Mouse (Mus musculus) lung, embryonic 14.5 days (tissue): ENCODE results near the gene Mmd2. TPM values are rescaled to one million over a fixed set of nuclear protein-coding genes. Genes with fewer than 3 reads are reported as not detected.
A peak's percentile ranks its signal among the peaks of the same experiment; 100 is the strongest.

Experiments
- ATAC-seq: fragments of 200-750 bp; cut with Nextera tagmentation; 2 replicates; pipeline ENCODE4 v1.8.0; 2017; ENCODE audit warnings: mild to moderate bottlenecking, moderate TSS enrichment, moderate library complexity; ENCODE audit not compliant: insufficient read depth
- DNase-seq: peaks from one replicate; pipeline ENCODE4 v3.0.0-alpha.2; 2015
- H3K27ac ChIP-seq: fragments of 300-500 bp; sonication (generic); 2 replicates; pipeline ENCODE4 v1.5.1; 2014; ENCODE audit warnings: low read depth, mild to moderate bottlenecking, moderate library complexity
- H3K27me3 ChIP-seq: fragments of 300-500 bp; sonication (generic); 2 replicates; pipeline ENCODE4 v1.6.1; 2014; ENCODE audit warnings: low read length, control low read depth; ENCODE audit not compliant: insufficient read depth
- H3K36me3 ChIP-seq: fragments of 300-500 bp; sonication (generic); 2 replicates; pipeline ENCODE4 v1.6.1; 2014; ENCODE audit warnings: control low read depth; ENCODE audit not compliant: insufficient read depth
- H3K4me1 ChIP-seq: fragments of 300-500 bp; sonication (generic); 2 replicates; pipeline ENCODE4 v1.6.1; 2014; ENCODE audit warnings: antibody characterized with exemption, control low read depth; ENCODE audit not compliant: insufficient read depth
- H3K4me2 ChIP-seq: fragments of 300-500 bp; sonication (generic); 2 replicates; pipeline ENCODE4 v1.6.1; 2014; ENCODE audit warnings: mild to moderate bottlenecking
- H3K4me3 ChIP-seq: fragments of 300-500 bp; sonication (generic); 2 replicates; pipeline ENCODE4 v1.5.1; 2014; ENCODE audit warnings: low read depth, low read length
- H3K9ac ChIP-seq: fragments of 300-500 bp; sonication (generic); 2 replicates; pipeline ENCODE4 v1.6.1; 2014
- H3K9me3 ChIP-seq: fragments of 300-500 bp; sonication (generic); 2 replicates; pipeline ENCODE4 v1.6.1; 2016; ENCODE audit warnings: low read depth, low read length, control low read depth
- CTCF ChIP-seq: IDR thresholded peaks from 2 replicates; pipeline ENCODE4 v1.5.1; 2016; ENCODE audit warnings: antibody characterized with exemption, low read depth
- WGBS: fragments of 180-500 bp; shearing (Covaris S2); extraction: QIAGEN DNeasy Blood & Tissue Kit; methylation state at CpG from one replicate; pipeline ENCODE4 v1.1.7; 2014; 5-methylcytosine and 5-hydroxymethylcytosine counted together
- polyA plus RNA-seq: library from polyadenylated mRNA; unstranded; fragments of >200 nt; fragmentation: Nextera tagmentation; extraction: Ambion mirVana; gene quantifications from 2 replicates; pipeline ENCODE4 v1.2.1, GENCODE M21; 2014

Mmd2 gene
- 0.11 TPM in 1 of 2 replicates, not detected in the other for polyA plus RNA-seq

GRCm38 (mm10) chr5:142608259-142608988, at the start of gene Mmd2:
Mmd2 (minus strand) TSS chr5:142608800.
- H3K4me1 ChIP-seq, result no peaks in the 10 kb centered on the region
- H3K4me2 ChIP-seq, result peak within 1 kb of the TSS; percentile 71
- H3K9me3 ChIP-seq, result no peaks in the 10 kb centered on the region
- H3K36me3 ChIP-seq, result no peaks in the 10 kb centered on the region
- ATAC-seq, result peak; percentile 58; the same call in 1 of the 2 replicates
- peak; percentile 32 for DNase-seq
- H3K27ac ChIP-seq, result no peak within 1 kb of the TSS
- H3K4me3 ChIP-seq, result peak within 1 kb of the TSS; percentile 35
- peaks cover 19% of the 10 kb centered on the region for H3K27me3 ChIP-seq
- TF ChIP-seq CTCF, result no peak
- WGBS, result 3% methylated on average over 42 of the region's 42 CpGs
- peak within 1 kb of the TSS; percentile 42; the same call in 1 of the 2 replicates for H3K9ac ChIP-seq

DNA sequence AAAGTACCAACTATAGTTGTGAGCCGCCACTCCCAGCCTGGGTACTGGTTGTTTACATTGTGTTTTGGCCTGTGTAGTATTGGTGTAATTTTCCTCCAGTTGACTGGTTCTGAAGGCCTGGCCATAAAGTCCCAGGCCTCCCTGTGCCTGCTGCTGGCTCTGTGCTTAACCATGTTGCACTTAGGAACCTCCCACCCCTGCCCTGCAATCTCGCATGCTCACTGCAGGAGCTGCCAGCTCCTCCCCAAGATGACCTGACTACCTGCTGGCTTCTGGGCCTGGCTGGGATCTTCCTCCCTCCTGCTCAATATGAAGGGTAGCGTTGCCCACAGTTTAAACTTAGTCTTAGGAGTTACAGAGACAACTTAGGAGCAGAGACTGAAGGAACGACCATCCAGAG, 43.7 kb upstream of the Mmd2 start:
- ATAC-seq (no peak), DNase-seq (no peak)
- Histone ChIP-seq H3K4me3 (no peak overlapping the region), H3K36me3 (peaks cover 21% of the 10 kb centered on the region), H3K4me1 (no peaks in the 10 kb centered on the region), H3K27me3 (no peaks in the 10 kb centered on the region), H3K4me2 (no peak overlapping the region), H3K9ac (no peak overlapping the region), H3K9me3 (no peaks in the 10 kb centered on the region), H3K27ac (no peak overlapping the region)
- WGBS, result 75% methylated on average over 4 of the region's 4 CpGs
- TF ChIP-seq CTCF, result no peak

- TF ChIP-seq CTCF, result no peak
- WGBS, result 71% methylated on average over 6 of the region's 6 CpGs
- no peak overlapping the region for H3K27ac ChIP-seq
- H3K4me1 ChIP-seq, result no peaks in the 10 kb centered on the region
- no peak overlapping the region for H3K4me2 ChIP-seq
- no peak; the same call in 1 of the 2 replicates for ATAC-seq
- H3K9me3 ChIP-seq, result no peaks in the 10 kb centered on the region
- no peaks in the 10 kb centered on the region for H3K27me3 ChIP-seq
- DNase-seq, result no peak
- peaks cover 9% of the 10 kb centered on the region; the same call in 1 of the 2 replicates for H3K36me3 ChIP-seq
- no peak overlapping the region for H3K9ac ChIP-seq
- no peak overlapping the region for H3K4me3 ChIP-seq
Measured at GRCm38 (mm10) chr5:142650794-142651497, 42.3 kb upstream of the Mmd2 start.

GRCm38 (mm10) chr5:142650390-142650789, 41.8 kb upstream of the Mmd2 start:
- no peak overlapping the region for H3K4me2 ChIP-seq
- no peak for TF ChIP-seq CTCF
- no peak overlapping the region for H3K27ac ChIP-seq
- DNase-seq (peak; percentile 34), ATAC-seq (no peak)
- H3K9ac ChIP-seq, result no peak overlapping the region
- H3K36me3 ChIP-seq, result 0 out of 2 replicates have a peak, but pooled peaks cover 4% of the 10 kb centered on the region
- WGBS, result 37% methylated on average over 3 of the region's 3 CpGs
- H3K4me3 ChIP-seq, result no peak overlapping the region
- H3K9me3 ChIP-seq, result no peaks in the 10 kb centered on the region
- no peaks in the 10 kb centered on the region for H3K27me3 ChIP-seq
- H3K4me1 ChIP-seq, result no peaks in the 10 kb centered on the region

DNA sequence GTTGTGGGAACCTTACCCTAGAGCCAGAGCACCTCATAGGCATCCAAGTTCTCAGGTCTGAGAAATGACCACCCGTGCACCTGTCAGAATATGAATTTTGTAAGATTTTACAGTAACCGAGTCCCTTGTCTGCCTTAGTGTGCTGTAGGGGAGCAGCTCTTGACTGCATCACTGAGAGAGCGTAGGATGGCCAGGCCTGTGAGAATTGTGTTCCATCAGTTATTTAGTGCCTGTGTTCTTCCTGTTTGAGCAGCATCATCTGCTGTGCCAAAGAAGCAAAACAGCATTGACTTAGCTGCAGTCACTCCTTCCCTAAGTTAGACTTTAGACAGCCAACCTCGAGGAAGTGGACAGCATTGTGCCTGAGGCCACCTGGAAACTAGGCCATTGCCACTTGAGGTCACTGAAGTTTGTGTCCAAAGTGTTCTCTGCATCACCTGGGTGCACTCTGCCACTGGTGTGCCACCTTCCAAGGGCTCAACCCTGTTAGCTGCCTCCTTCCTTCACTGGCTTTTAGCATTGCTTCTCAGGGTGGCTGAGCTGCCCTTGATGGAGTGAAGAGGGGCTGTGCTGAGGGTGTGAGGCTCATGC, 41.0 kb upstream of the Mmd2 start:
- no peaks in the 10 kb centered on the region for H3K27me3 ChIP-seq
- no peak overlapping the region for H3K4me3 ChIP-seq
- H3K36me3 ChIP-seq, result 0 out of 2 replicates have a peak, but pooled peaks cover 6% of the 10 kb centered on the region
- no peak overlapping the region for H3K27ac ChIP-seq
- no peak overlapping the region for H3K4me2 ChIP-seq
- ATAC-seq (no peak), DNase-seq (no peak)
- H3K9me3 ChIP-seq, result no peaks in the 10 kb centered on the region
- H3K4me1 ChIP-seq, result no peaks in the 10 kb centered on the region
- no peak overlapping the region; the same call in 1 of the 2 replicates for H3K9ac ChIP-seq
- no peak for TF ChIP-seq CTCF
- 82% methylated on average over 4 of the region's 4 CpGs for WGBS

DNA sequence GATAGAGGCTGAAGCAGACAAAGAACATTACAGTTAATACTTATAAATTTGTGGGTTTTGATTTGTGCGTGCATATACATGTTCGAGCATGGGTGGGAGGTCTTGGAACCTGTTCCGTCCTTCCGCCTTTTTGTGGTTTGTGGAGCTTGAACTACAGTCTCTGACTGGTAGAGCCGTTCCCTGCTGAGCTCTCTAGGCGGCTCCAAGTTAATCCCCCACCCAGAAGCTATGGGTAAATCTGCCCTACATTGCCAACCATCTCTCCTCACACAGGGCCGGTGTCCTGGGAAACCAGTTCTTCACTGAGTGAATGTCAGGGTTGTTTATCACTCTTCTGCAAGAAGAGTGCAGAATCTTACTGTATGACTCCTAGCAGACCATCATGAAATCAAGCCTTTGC, 39.6 kb upstream of the Mmd2 start:
- no peak for DNase-seq
- H3K4me2 ChIP-seq, result no peak overlapping the region
- H3K4me1 ChIP-seq, result no peaks in the 10 kb centered on the region
- TF ChIP-seq CTCF, result no peak
- H3K27me3 ChIP-seq, result no peaks in the 10 kb centered on the region
- 0 out of 2 replicates have a peak, but pooled peaks cover 6% of the 10 kb centered on the region for H3K36me3 ChIP-seq
- H3K4me3 ChIP-seq, result no peak overlapping the region
- WGBS, result 85% methylated on average over 7 of the region's 7 CpGs
- ATAC-seq, result no peak
- no peaks in the 10 kb centered on the region for H3K9me3 ChIP-seq
- H3K27ac ChIP-seq, result no peak overlapping the region
- no peak overlapping the region for H3K9ac ChIP-seq
